Mouse (Mus musculus) gastrocnemius, postnatal 25 days (tissue): ENCODE measurements around the gene Gm49368. TPM values are rescaled to one million over a fixed set of nuclear protein-coding genes. Genes with fewer than 3 reads are reported as not detected.
A peak's percentile ranks its signal among the peaks of the same experiment; 100 is the strongest.
"Not testable (repeated sequence)": the region's sequence is repeated elsewhere in the genome, so short reads cannot be mapped to it uniquely, and the experiment has no call there.

Experiments
- DNase-seq: peaks from one replicate; pipeline ENCODE4 v3.0.0; 2022
- long read RNA-seq, 2 experiments: library from polyadenylated mRNA; stranded (forward); transcript quantifications; one replicate each; pipeline ENCODE4 v2.0.0; 2021
- total RNA-seq, 2 experiments: library from RNA; stranded (reverse); gene quantifications; 1 replicate in 1 of 2; 2 replicates in 1 of 2; pipeline ENCODE4 v1.2.3; 2021

The Gm49368 gene
- not detected for total RNA-seq
- long read RNA-seq, experiment 1: 0 reads
- long read RNA-seq, experiment 2: 0 reads

DNA sequence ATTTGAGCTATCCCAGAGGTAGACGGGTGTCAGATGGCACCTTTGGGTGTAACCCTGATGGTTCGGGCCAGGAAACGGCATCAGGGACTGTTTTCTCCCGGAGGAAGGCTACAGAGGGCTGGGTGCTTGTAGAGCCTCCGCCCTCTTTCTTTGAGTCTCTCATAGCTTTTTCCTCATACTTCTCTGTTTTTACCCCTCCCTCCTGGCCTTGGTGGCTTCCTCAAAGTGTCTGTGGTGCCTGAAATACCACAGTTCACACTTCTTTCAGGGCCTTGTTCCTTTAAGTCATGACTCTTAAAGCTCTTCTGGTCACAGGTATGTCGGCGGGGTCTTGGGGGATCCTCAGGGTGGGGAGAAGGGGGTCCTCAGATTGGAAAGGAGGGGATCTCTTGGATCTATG lies at the start of gene Gm49368, which contains the start of gene Itgam:
Gm49368 (plus strand) TSS at position 228 of the 400 bp plus-strand sequence.
Itgam (plus strand) TSS at position 185 of the 400 bp plus-strand sequence.
- no peak for DNase-seq

- no peak for DNase-seq
These were observed 49.4 kb upstream of the Gm49368 start for GRCm38 (mm10) chr7:128013116-128013515.

- not testable (repeated sequence) for DNase-seq
These were observed 46.3 kb upstream of the Gm49368 start for GRCm38 (mm10) chr7:128016134-128016533.

GRCm38 (mm10) chr7:128016650-128017049 lies 45.8 kb upstream of the Gm49368 start:
- DNase-seq: no peak

- DNase-seq: no peak
These were observed 44.2 kb upstream of the Gm49368 start for GRCm38 (mm10) chr7:128018275-128018674.

- DNase-seq: no peak
These were observed 43.3 kb upstream of the Gm49368 start for GRCm38 (mm10) chr7:128019187-128019586.

DNA sequence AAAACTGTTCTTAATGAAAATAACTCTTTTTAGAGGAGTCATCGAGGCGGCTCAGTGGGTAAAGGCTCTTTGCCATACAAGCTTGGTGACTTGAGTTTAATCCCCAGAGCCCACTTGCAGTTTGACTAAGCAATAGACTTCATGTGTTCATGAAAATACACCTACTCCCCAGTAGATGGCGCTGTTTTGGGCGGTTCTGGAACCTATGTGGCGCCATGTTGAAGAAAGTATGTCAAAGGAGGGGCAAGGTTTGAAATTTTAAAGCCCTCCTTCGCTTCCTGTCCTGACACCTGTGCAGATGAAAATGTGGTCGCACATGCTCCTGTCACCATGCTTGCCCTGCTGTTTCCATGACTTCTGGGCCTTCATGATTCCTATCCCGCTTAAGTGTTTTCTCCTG lies 39.5 kb upstream of the Gm49368 start:
- no peak for DNase-seq

- DNase-seq: no peak
These were observed 38.9 kb upstream of the Gm49368 start for GRCm38 (mm10) chr7:128023565-128023964.

DNA sequence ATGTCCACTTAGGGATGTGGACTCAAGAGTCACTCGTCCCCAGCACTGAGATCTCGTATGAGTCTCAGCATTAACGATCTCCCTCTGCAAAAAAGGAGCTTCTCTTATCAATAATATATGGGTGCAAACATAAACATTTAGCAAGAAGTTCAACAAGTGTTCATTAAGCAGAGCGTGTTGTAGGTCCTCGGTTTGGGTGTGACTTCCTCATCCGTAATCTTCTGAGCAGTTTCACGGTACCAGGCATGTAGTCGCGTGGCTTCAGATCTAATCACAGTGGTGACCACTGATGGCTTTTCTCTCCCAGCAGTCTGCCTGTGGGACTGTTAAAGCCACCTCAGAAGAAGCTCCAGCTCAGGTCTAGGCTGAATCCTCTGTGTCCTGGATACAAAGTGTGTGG lies 38.1 kb upstream of the Gm49368 start:
- DNase-seq: no peak

GRCm38 (mm10) chr7:128024932-128025331 lies 37.6 kb upstream of the Gm49368 start:
- DNase-seq: no peak

GRCm38 (mm10) chr7:128025381-128025780 lies 37.1 kb upstream of the Gm49368 start:
- DNase-seq: no peak

- DNase-seq: no peak
These were observed 31.0 kb upstream of the Gm49368 start for GRCm38 (mm10) chr7:128031403-128031976.

DNA sequence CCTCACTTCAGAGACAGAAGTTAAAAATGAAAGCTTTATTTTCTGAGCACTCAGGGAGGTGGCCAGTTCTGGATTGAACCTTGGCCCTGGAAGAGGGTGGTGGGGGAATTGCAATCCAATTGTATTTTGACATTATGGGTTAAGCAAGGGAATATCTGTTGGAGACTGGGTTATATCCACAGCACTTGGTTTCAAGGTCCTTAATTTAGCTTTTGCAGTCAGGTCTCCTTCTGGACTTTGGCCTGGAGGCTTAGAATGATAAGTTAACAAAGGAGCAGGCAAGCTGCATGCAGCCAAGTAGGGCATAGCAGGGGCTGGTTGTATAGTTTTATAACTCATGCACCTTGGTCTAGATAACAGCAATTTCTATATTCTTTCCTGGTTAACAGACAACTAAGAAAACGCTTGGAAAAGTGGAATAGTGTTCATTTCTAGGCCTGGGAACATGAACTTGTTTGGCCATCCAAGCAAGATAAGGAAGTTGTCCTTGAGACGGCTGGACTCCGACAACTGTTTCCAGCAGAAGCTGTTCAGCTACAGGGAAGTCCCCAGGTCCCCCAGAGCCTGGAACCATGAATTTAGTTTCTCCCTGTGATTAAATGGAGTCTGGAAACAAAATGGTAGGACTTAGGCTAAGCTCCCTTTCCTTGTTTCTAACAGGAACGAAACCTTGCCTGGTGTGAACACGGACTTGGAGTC lies 30.0 kb upstream of the Gm49368 start:
- DNase-seq: no peak

DNA sequence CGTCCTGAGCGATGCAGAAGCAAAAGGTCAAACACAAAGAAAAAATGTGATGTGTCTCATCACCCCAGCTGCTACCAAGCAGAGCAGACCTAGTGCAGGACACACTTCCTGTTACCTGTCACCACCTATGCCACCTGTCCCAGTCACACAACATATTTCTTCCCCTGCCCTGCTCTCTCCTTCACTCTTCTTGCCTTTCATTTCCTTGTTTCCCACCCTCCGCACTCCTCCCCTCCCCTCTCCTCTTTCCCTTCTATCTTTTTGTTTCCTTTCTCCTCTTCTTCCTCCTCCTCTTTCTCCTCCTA lies 29.5 kb upstream of the Gm49368 start:
- DNase-seq: no peak

- no peak for DNase-seq
These were observed 28.9 kb upstream of the Gm49368 start for GRCm38 (mm10) chr7:128033616-128034015.

DNA sequence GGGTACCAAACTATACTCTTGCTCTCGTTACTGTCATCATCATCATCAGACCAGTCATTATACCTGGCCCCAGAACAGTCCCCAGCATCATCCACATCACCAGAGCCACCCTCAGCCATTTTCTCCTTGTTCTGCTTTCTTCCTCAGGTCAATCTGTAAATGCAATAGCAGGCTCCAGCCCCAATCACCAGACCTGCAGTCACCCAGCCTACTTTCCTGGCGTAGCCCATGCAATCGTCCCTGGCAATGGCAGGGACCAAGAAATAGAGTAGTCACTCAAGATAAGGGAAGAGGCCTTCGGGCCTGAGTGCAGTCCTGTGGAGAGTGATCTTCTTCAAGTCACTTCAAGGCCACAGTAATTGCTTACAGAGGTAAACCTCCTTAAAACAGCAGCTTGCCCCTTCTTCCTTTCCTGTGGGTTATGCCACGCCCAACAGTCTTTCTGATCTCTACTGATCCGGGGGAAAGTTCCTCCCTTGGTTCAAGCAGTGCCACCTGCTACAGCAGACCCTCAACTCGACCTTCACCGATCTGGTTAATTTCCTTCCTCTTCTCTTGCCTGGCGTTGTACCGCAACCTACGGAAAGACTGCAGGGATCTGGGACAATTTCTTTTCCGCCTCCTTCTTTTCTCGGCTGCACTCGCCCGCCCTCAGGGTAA lies 20.2 kb upstream of the Gm49368 start:
- not testable (repeated sequence) for DNase-seq

DNA sequence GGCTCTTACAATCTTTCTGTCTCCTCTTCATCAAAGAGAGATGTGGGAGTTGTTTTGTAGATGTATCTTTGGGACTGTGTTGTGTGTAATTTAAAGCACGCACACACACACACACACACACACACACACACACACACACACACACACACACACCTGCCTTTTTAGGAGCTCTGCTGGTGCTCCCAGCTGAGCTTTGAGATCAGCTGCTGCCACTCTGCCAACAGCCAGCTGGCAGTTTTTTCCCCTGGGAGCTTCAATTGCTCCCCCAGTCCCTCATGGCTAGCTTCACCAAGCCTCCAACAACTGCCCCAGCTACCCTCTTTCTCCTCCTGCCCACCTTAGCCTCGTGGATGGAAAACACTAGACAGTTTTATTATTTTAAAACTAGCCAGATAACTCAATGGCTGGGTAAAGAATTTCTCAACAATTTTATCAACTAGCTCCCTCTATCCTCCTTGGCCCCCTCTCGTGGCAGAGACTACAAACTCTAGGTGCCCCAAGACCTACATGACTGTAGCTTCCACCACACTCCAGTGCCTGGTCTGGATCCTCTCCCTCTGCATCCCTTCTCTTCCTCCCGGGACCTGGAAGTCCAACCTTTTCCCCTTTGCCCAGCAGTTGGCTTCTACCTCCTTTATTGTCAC lies 18.2 kb upstream of the Gm49368 start:
- no peak for DNase-seq

GRCm38 (mm10) chr7:128045640-128046039 lies 16.8 kb upstream of the Gm49368 start:
- DNase-seq: no peak

DNA sequence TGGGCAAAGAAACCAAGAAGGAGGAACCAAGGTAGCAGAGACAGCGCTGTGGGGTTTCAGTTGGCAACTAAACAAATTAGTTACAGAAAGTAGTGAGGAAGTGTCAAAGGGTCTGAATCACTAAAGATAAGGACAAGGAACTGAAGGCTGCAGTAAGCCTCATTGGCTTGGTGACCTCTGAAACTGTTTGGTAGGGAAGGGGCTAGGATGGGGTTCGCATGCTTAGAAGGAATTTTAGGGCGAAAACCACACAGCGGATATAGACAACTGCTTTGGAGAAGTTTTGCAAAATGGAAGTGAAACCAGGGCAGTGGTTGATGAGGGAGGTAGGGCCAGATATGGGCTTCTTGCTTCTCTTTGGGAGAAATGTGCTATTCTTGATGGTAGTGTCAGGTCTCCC lies 13.7 kb upstream of the Gm49368 start:
- no peak for DNase-seq

DNA sequence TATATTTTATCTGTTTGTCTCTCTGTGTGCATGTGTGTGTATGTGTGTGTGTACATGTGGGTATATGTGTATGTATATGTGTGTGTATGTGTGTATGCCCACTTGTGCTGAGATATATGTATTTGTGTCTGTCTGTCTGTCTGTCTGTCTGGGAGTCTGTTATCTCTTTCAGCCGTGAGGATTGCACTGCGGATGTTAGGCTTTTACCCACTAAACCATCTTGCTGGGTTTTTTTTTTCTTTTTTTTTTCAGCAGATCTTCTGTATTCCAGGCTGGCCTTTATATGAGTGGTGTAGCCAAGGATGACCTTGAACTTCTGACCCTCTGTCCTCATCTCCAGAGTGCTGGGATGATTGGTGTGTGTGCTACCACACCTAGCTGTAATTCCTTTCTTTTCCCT lies 13.2 kb upstream of the Gm49368 start:
- DNase-seq: no peak

- DNase-seq: peak; percentile 22
These were observed 11.7 kb upstream of the Gm49368 start for GRCm38 (mm10) chr7:128050739-128051138.

- no peak for DNase-seq
These were observed 9.4 kb upstream of the Gm49368 start for GRCm38 (mm10) chr7:128053061-128053460.

GRCm38 (mm10) chr7:128056917-128057444 lies 5.5 kb upstream of the Gm49368 start:
- no peak for DNase-seq
